Mouse (Mus musculus) liver, adult 2 months (tissue): ENCODE data around the gene Actbl2. TPM values are rescaled to one million over a fixed set of nuclear protein-coding genes. Genes with fewer than 3 reads are reported as not detected.

Experiments
- DNase-seq: peaks from one replicate; pipeline ENCODE4 v3.0.0-alpha.2; 2011; ENCODE audit warnings: low read depth, low spot score; ENCODE audit errors: extremely low read depth
- H3K27ac ChIP-seq: fragments of 200-500 bp; replicated peaks from 2 replicates; pipeline ENCODE4 v1.5.1; 2012; ENCODE audit warnings: low read depth, mild to moderate bottlenecking, control low read depth, inconsistent platforms, low read length; ENCODE audit not compliant: insufficient read depth
- H3K27me3 ChIP-seq: fragments of 200-500 bp; 2 replicates; pipeline ENCODE4 v1.6.1; 2012; ENCODE audit warnings: mild to moderate bottlenecking, moderate library complexity, low read length, inconsistent platforms; ENCODE audit not compliant: control insufficient read depth, insufficient read depth
- H3K36me3 ChIP-seq: fragments of 200-500 bp; 2 replicates; pipeline ENCODE4 v1.6.1; 2012; ENCODE audit warnings: low read length, inconsistent platforms; ENCODE audit not compliant: control insufficient read depth, insufficient read depth
- H3K4me1 ChIP-seq: fragments of 200-500 bp; 2 replicates; pipeline ENCODE4 v1.6.1; 2011; ENCODE audit warnings: low read length; ENCODE audit not compliant: control insufficient read depth, insufficient read depth
- H3K4me3 ChIP-seq: fragments of 200-500 bp; 2 replicates; pipeline ENCODE4 v1.5.1; 2011; ENCODE audit warnings: low read depth, mild to moderate bottlenecking, control low read depth, low read length, moderate library complexity; ENCODE audit not compliant: insufficient read depth
- H3K79me2 ChIP-seq: fragments of 200-500 bp; 2 replicates; pipeline ENCODE4 v1.6.1; 2012; ENCODE audit warnings: inconsistent platforms, mild to moderate bottlenecking, low read length, moderate library complexity; ENCODE audit not compliant: control insufficient read depth, insufficient read depth
- H3K9ac ChIP-seq: fragments of 200-500 bp; 2 replicates; pipeline ENCODE4 v1.6.1; 2012; ENCODE audit warnings: low read depth, mild to moderate bottlenecking, control low read depth, inconsistent platforms, low read length
- CTCF ChIP-seq: fragments of 200-500 bp; IDR thresholded peaks from 2 replicates; pipeline ENCODE4 v1.5.1; 2011; ENCODE audit warnings: low read depth, low read length, control low read depth
- POLR2A ChIP-seq: fragments of 200-500 bp; IDR thresholded peaks from 2 replicates; pipeline ENCODE4 v1.6.1; 2011; ENCODE audit warnings: low read length, control low read depth; ENCODE audit not compliant: insufficient read depth; ENCODE audit errors: extremely low read depth
- WGBS: fragments of 180-500 bp; shearing (Covaris S2); methylation state at CpG from one replicate; pipeline ENCODE4 v1.1.7; 2018; 5-methylcytosine and 5-hydroxymethylcytosine counted together
- polyA plus RNA-seq: library from polyadenylated mRNA; depleted of rRNA; stranded (reverse); fragments of >200 nt; gene quantifications from 2 replicates; pipeline ENCODE4 v1.2.3, GENCODE M21; 2012
- total RNA-seq: library from RNA; depleted of rRNA; stranded (reverse); fragments of >200 nt; gene quantifications from 2 replicates; pipeline ENCODE4 v1.2.3, GENCODE M21; 2014

The Actbl2 gene
- total and polyA plus RNA-seq, 2 experiments, result not detected

DNA sequence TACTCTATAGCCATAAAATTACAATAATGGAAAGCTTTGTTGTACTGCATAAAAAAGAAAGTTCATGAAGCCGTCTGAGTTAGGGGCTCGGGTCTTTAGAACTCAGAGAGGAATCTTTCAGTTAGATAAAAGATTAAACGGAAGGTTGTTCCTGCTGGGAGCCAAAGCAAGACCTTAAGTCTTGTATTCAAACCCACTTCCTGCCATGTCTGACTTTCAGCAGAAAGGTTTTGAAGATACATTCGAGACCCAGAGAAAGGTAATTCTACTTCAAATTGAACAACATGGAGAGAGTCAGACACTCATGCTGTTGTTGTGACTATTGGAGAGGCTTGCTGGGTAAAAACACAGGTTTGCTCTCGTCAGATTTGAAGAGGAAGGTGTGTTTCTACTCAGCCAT lies 3.0 kb upstream of the Actbl2 start:
- WGBS, result 80% methylated on average over 5 of the region's 5 CpGs
- TF ChIP-seq CTCF, result no peak
- TF ChIP-seq POLR2A, result no peak

GRCm38 (mm10) chr13:111258016-111258415 lies 3.2 kb downstream of the Actbl2 start:
- WGBS, result 65% methylated on average over 4 of the region's 4 CpGs
- Histone ChIP-seq H3K4me3 (no peak overlapping the region), H3K9ac (no peak overlapping the region), H3K4me1 (no peaks in the 10 kb centered on the region), H3K79me2 (no peaks in the 10 kb centered on the region), H3K36me3 (no peaks in the 10 kb centered on the region), H3K27me3 (no peaks in the 10 kb centered on the region), H3K27ac (no peak overlapping the region)
- DNase-seq, result no peak
- TF ChIP-seq CTCF (no peak), POLR2A (no peak)

More for the DNA sequence above, 3.0 kb upstream of the Actbl2 start:
- DNase-seq, result no peak
- H3K4me3 ChIP-seq, result no peak overlapping the region
- H3K79me2 ChIP-seq, result no peaks in the 10 kb centered on the region
- H3K27ac ChIP-seq, result no peak overlapping the region
- no peak overlapping the region for H3K9ac ChIP-seq
- no peaks in the 10 kb centered on the region for H3K4me1 ChIP-seq
- H3K36me3 ChIP-seq, result no peaks in the 10 kb centered on the region
- H3K27me3 ChIP-seq, result no peaks in the 10 kb centered on the region; the same call in 1 of the 2 replicates

DNA sequence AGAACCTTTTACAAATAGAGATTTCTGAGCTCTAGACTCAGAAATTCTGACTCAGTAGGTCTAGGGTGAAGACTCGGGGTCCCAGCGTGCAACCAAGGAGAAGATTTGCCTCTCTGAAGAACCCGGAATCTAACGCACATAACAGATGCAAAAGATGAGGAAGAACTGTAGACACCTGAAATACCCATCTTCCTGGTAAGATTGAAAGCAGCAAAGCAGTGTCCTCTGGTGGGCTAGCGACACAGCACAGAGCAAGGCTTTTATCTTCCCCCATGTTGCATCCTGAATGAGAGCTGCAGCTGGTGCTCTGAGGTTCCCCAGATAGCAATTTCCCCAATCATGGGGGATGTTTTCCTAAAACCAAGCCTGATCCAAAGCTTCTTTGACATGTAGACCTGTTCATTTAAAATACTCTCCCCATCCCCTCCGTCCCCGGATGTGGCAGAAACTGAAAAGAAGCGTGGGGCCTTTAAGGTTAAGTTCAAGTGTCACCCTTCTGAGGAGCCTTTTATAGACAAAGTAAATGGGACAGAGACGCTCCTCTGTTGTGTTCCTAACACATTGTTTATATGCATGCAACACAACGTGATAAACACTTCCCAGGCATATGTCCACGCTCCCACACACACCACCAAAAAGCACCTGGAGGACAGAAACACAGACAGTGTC lies 3.7 kb downstream of the Actbl2 start:
- H3K27me3 ChIP-seq, result no peaks in the 10 kb centered on the region
- DNase-seq, result no peak
- no peaks in the 10 kb centered on the region for H3K4me1 ChIP-seq
- 88% methylated on average over 11 of the region's 11 CpGs for WGBS
- TF ChIP-seq POLR2A, result no peak
- no peak for TF ChIP-seq CTCF
- no peak overlapping the region for H3K9ac ChIP-seq
- H3K79me2 ChIP-seq, result no peaks in the 10 kb centered on the region
- H3K4me3 ChIP-seq, result no peak overlapping the region
- no peak overlapping the region for H3K27ac ChIP-seq
- H3K36me3 ChIP-seq, result no peaks in the 10 kb centered on the region

DNA sequence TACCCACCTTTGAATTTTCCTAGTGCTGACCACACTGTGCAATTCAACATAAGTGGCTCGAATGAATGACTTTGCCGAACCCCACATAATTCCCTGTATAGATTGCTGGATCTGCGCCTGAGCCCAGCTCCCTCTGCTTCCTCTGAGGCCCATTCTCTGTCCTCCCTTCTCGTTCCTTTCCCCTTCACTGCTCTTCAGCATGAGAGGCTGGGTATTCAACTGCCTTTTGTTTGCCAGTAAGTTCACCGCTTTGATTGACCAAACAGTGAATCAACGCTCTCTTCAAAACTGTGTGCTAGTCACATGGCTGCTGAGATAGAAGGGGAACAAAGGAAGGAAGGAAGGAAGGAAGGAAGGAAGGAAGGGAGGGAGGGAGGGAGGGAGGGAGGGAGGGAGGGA lies 4.3 kb downstream of the Actbl2 start:
- WGBS, result 69% methylated on average over 6 of the region's 6 CpGs
- H3K27me3 ChIP-seq, result no peaks in the 10 kb centered on the region
- DNase-seq, result no peak
- no peak overlapping the region for H3K9ac ChIP-seq
- H3K4me1 ChIP-seq, result no peaks in the 10 kb centered on the region
- no peaks in the 10 kb centered on the region for H3K36me3 ChIP-seq
- no peak overlapping the region for H3K27ac ChIP-seq
- no peaks in the 10 kb centered on the region for H3K79me2 ChIP-seq
- TF ChIP-seq CTCF, result no peak
- TF ChIP-seq POLR2A, result no peak
- H3K4me3 ChIP-seq, result no peak overlapping the region

- H3K36me3 ChIP-seq, result no peaks in the 10 kb centered on the region
- 83% methylated on average over 7 of the region's 7 CpGs for WGBS
- no peaks in the 10 kb centered on the region for H3K27me3 ChIP-seq
- no peak overlapping the region for H3K9ac ChIP-seq
- no peaks in the 10 kb centered on the region for H3K79me2 ChIP-seq
- no peak for DNase-seq
- TF ChIP-seq CTCF (no peak), POLR2A (no peak)
- H3K4me1 ChIP-seq, result no peaks in the 10 kb centered on the region
- no peak overlapping the region for H3K27ac ChIP-seq
- no peak overlapping the region for H3K4me3 ChIP-seq
Observed at GRCm38 (mm10) chr13:111259711-111260110, 4.9 kb downstream of the Actbl2 start.

DNA sequence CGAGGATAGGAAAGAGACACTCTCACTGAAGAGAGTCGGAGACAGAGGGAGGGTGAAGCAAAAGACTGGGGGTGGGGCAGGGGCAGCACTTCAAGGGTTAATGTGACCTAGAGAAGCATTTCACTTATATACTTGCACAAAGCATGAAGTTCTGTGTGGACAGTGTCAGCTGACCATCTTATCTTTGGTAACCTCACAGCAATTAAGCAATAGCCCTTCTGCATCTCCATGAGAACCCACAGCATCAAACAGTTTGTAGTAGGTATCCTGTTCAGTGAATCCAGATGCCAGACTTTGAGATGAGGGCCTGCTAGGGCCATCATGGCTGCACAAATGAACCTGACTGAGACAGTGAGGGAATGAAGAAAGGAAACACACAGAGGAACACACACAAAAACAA lies 8.4 kb downstream of the Actbl2 start:
- 69% methylated on average over 2 of the region's 2 CpGs for WGBS
- Histone ChIP-seq H3K9ac (no peak overlapping the region), H3K36me3 (no peaks in the 10 kb centered on the region), H3K27ac (no peak overlapping the region), H3K4me3 (no peak overlapping the region), H3K27me3 (no peaks in the 10 kb centered on the region), H3K4me1 (no peaks in the 10 kb centered on the region), H3K79me2 (no peaks in the 10 kb centered on the region)
- no peak for DNase-seq
- TF ChIP-seq CTCF (no peak), POLR2A (no peak)
